Mouse (Mus musculus) cerebellum, adult 2 months (tissue): ENCODE measurements at regions not wholly inside any gene's neighbourhood (a gene's known extent, or its start where the extent isn't known, plus 50 kb on each side); places are given as distances from the start of the nearest gene placed in this dataset.

ENCODE experiments used
- CTCF ChIP-seq: fragments of 200-500 bp; IDR thresholded peaks from 2 replicates; pipeline ENCODE4 v1.5.1; 2011; ENCODE audit warnings: low read depth, mild to moderate bottlenecking, control low read depth, low read length, moderate library complexity, borderline replicate concordance; ENCODE audit not compliant: insufficient read depth
- POLR2A ChIP-seq: fragments of 200-500 bp; IDR thresholded peaks from 2 replicates; pipeline ENCODE4 v1.6.1; 2011; ENCODE audit warnings: low read length, control low read depth, borderline replicate concordance; ENCODE audit not compliant: insufficient read depth

GRCm38 (mm10) chr3:51073003-51073679 is 151.1 kb upstream of the Noct start:
- TF ChIP-seq CTCF, result no peak
- no peak for TF ChIP-seq POLR2A
